Mouse (Mus musculus) CD4-positive, CD25-positive, alpha-beta regulatory T cell, adult 2 months (primary cell): ENCODE results near the gene Pgm1.

Source experiments
- DNase-seq: peaks from one replicate; pipeline ENCODE4 v3.0.0-alpha.2; 2012; ENCODE audit warnings: low read depth, low spot score

Gene Pgm1

GRCm38 (mm10) chr4:100011563-100011962 is 82.3 kb downstream of the Pgm1 start:
- no peak for DNase-seq

DNA sequence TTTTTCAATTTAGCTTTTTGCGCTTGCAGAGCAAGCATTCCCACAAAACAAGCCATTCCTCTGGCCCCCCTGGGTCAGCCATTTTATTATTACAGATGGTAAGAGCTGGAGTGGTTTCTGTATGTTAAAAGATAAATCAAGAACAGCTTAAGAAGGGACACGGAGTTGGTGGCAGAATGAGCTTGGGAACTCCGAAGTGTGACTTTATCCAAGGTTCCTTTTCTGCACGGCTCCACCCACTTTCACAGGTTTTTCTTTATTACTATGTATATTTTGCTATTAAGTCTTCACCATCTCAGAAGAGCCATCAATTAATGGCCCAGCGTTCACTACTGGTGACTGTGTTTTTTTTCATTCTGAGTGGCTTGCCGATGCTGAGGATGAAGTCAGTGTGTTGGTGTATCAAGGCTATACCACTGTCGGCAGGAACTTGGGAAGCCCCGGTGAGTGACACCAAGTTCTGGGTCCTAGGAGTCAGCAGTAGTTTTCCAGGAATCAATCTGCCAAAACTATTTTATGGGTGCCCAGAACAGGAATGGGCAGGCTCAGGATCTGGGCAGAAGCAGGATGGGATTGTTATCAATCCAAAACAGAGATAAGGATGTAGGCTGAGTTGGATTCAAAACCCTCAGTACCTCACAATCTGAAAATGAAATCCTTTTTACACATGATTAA is 83.3 kb downstream of the Pgm1 start:
- no peak for DNase-seq

GRCm38 (mm10) chr4:100027773-100028172 is 98.6 kb downstream of the Pgm1 start:
- DNase-seq: no peak

- DNase-seq: peak; percentile 56
Measured at GRCm38 (mm10) chr4:100028641-100029040, 99.4 kb downstream of the Pgm1 start.

GRCm38 (mm10) chr4:100031270-100031669 is 102.1 kb downstream of the Pgm1 start:
- no peak for DNase-seq

DNA sequence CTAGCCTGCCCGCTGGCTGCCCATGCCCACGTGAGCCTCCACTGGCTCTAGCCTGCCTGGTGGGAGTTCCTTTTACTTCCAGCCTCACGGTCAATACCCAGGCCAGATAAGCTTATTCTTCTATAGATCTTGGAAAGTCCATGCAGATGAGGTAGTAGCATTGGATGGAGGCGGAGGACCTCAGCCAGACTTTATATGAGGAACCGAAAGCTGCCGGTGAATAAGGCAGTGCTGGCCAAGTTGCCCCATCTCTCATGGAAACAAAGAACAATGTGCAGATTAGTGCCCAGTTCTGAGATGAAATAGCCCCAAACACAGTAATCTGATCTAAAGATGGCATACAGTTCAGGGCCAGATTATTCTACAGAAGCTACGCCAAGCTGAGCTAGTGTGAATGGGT is 103.4 kb downstream of the Pgm1 start:
- no peak for DNase-seq

GRCm38 (mm10) chr4:100033944-100034343 is 104.7 kb downstream of the Pgm1 start:
- DNase-seq: no peak

- no peak for DNase-seq
Measured at GRCm38 (mm10) chr4:100034971-100035370, 105.8 kb downstream of the Pgm1 start.

- no peak for DNase-seq
Measured at GRCm38 (mm10) chr4:100035919-100036554, 106.8 kb downstream of the Pgm1 start.
